In genomic region chr6:6861798-6862428, GRCm38 (mm10) we compare ENCODE assay signal across 14 mouse cellular contexts. TPM values are rescaled to one million over a fixed set of nuclear protein-coding genes. Genes with fewer than 3 reads are reported as not detected.
DNase-seq lines count a peak whose midpoint lies in the region; ATAC-seq and TF ChIP-seq lines count a peak whose summit lies in the region.
"Had no signal": no experiment of that assay in that cellular context is flagged by ENCODE, and none has a peak within 500 bp of the region (broad histone marks: within the 10 kb centered on the region; RNA-seq: fewer than 3 reads in every experiment).

No protein-coding gene starts in this region.

- no peak for TF ChIP-seq POLR2A in cortical plate, adult 2 months (IDR thresholded peaks at IDR 0.05; ENCODE audit: extremely low read depth, insufficient read depth, low read length)

- peaks cover 16% of the 10 kb centered on the region for H3K4me1 ChIP-seq in heart, postnatal 0 days (ENCODE audit: control insufficient read depth, insufficient read depth)
- no peaks in the 10 kb centered on the region for H3K4me1 ChIP-seq in cortical plate, adult 2 months (ENCODE audit: control insufficient read depth, insufficient read depth, low read length)
- peaks cover 10% of the 10 kb centered on the region; the same call in 1 of the 2 replicates for H3K4me1 ChIP-seq in embryonic facial prominence, embryonic 14.5 days (ENCODE audit: control insufficient read depth, insufficient read depth, low read length)
- H3K4me1 ChIP-seq in limb, embryonic 15.5 days = peaks cover 38% of the 10 kb centered on the region

- no peak for TF ChIP-seq EP300 in heart, postnatal 0 days (IDR thresholded peaks at IDR 0.05; ENCODE audit: low read depth)

- TF ChIP-seq CTCF in heart, postnatal 0 days (IDR thresholded peaks at IDR 0.05; ENCODE audit: low read depth) = no peak
- TF ChIP-seq CTCF in cortical plate, adult 2 months (IDR thresholded peaks at IDR 0.05; ENCODE audit: extremely low read depth, insufficient read depth, low read length) = no peak

- peak overlapping the region; percentile 79 for H3K4me2 ChIP-seq in heart, postnatal 0 days (ENCODE audit: low read depth, low read length)
- peak overlapping the region; percentile 72 for H3K4me2 ChIP-seq in embryonic facial prominence, embryonic 14.5 days (ENCODE audit: low read depth, low read length)
- peak overlapping the region; percentile 87; the same call in 1 of the 2 replicates for H3K4me2 ChIP-seq in limb, embryonic 15.5 days

- WGBS in heart, postnatal 0 days = 6% methylated on average over 11 of the region's 11 CpGs
- 3% methylated on average over 11 of the region's 11 CpGs for WGBS in embryonic facial prominence, embryonic 14.5 days
- 4% methylated on average over 11 of the region's 11 CpGs for WGBS in limb, embryonic 15.5 days

- ATAC-seq in heart, postnatal 0 days (ENCODE audit: insufficient read depth, low read depth) = no peak
- no peak for ATAC-seq in embryonic facial prominence, embryonic 14.5 days (ENCODE audit: low read depth)
- ATAC-seq in limb, embryonic 15.5 days (ENCODE audit: insufficient number of reproducible peaks, low FRiP score, low TSS enrichment, low read depth) = no peak

- no peak overlapping the region for H3K27ac ChIP-seq in heart, postnatal 0 days (ENCODE audit: low read depth)
- no peak overlapping the region for H3K27ac ChIP-seq in cortical plate, adult 2 months (ENCODE audit: insufficient read depth, low read length)
- H3K27ac ChIP-seq in embryonic facial prominence, embryonic 14.5 days (replicated peaks; ENCODE audit: low read depth, low read length) = peak overlapping the region; percentile 61
- H3K27ac ChIP-seq in limb, embryonic 15.5 days = no peak overlapping the region

- DNase-seq in heart, postnatal 0 days (ENCODE audit: low spot score) = no peak
- no peak for DNase-seq in heart, adult 8-10 months (ENCODE audit: low spot score)
- peak; percentile 75 for DNase-seq in embryonic facial prominence, embryonic 14.5 days (ENCODE audit: low spot score)
- no peak for DNase-seq in urinary bladder, postnatal 25 days (ENCODE audit: low spot score)
- no peak for DNase-seq in lung, postnatal 10 days
- DNase-seq: cerebellum, adult 11 months; gastrocnemius, postnatal 10 days; lung, adult 18-20 months had no signal

- H3K27me3 ChIP-seq in heart, postnatal 0 days (ENCODE audit: control insufficient read depth, insufficient read depth, low read length) = peaks cover 98% of the 10 kb centered on the region
- peaks cover 97% of the 10 kb centered on the region for H3K27me3 ChIP-seq in embryonic facial prominence, embryonic 14.5 days (replicated peaks; ENCODE audit: control insufficient read depth, insufficient read depth, low read length)
- peaks cover 91% of the 10 kb centered on the region for H3K27me3 ChIP-seq in limb, embryonic 15.5 days

- peak overlapping the region; percentile 49 for H3K4me3 ChIP-seq in heart, postnatal 0 days (ENCODE audit: low read depth, low read length)
- peak overlapping the region; percentile 45; the same call in 1 of the 2 replicates for H3K4me3 ChIP-seq in cortical plate, adult 2 months (ENCODE audit: insufficient read depth, low read length)
- peak overlapping the region; percentile 54 for H3K4me3 ChIP-seq in embryonic facial prominence, embryonic 14.5 days (ENCODE audit: low read depth, low read length)
- H3K4me3 ChIP-seq in limb, embryonic 15.5 days = peak overlapping the region; percentile 48; the same call in 1 of the 2 replicates
- H3K4me3 ChIP-seq: erythroblast, embryonic 14.5 days had no signal

- H3K9ac ChIP-seq in heart, postnatal 0 days (replicated peaks; ENCODE audit: low read depth, low read length) = no peak overlapping the region
- H3K9ac ChIP-seq in embryonic facial prominence, embryonic 14.5 days (ENCODE audit: low read depth, low read length) = peak overlapping the region; percentile 82; the same call in 1 of the 2 replicates
- H3K9ac ChIP-seq in limb, embryonic 15.5 days = no peak overlapping the region

- no peaks in the 10 kb centered on the region for H3K9me3 ChIP-seq in heart, postnatal 0 days (replicated peaks; ENCODE audit: control insufficient read depth, low read length)
- no peaks in the 10 kb centered on the region for H3K9me3 ChIP-seq in embryonic facial prominence, embryonic 14.5 days (ENCODE audit: control insufficient read depth, low read length)
- no peaks in the 10 kb centered on the region for H3K9me3 ChIP-seq in limb, embryonic 15.5 days

- no peaks in the 10 kb centered on the region for H3K36me3 ChIP-seq in heart, postnatal 0 days (replicated peaks; ENCODE audit: control insufficient read depth, insufficient read depth, low read length)
- H3K36me3 ChIP-seq in embryonic facial prominence, embryonic 14.5 days (ENCODE audit: control insufficient read depth, insufficient read depth, low read length) = no peaks in the 10 kb centered on the region
- H3K36me3 ChIP-seq in limb, embryonic 15.5 days = no peaks in the 10 kb centered on the region

RNA-seq across cellular contexts. Expression of gene Dlx6, which starts 1.2 kb away (rescaled TPM):
- not detected in 2 replicates for total RNA-seq in heart, postnatal 0 days (2014; rRNA removed; ENCODE audit: low replicate concordance)
- polyA plus RNA-seq in heart, postnatal 0 days (2015; fragmentation: Nextera tagmentation; extraction: Ambion mirVana) = not detected in 2 replicates
- total RNA-seq in heart, adult 8-10 months (2022) = not detected
- polyA plus RNA-seq in cortical plate, adult 2 months (2012; rRNA removed) = 7.2 and 7.7 TPM in 2 replicates
- polyA plus RNA-seq in embryonic facial prominence, embryonic 14.5 days (2014; fragmentation: Nextera tagmentation; extraction: Ambion mirVana) = 2.8 and 3.7 TPM in 2 replicates
- 1.5 and 1.7 TPM in 2 replicates for polyA plus RNA-seq in limb, embryonic 15.5 days (2015; fragmentation: Nextera tagmentation; extraction: Ambion mirVana)
- polyA plus RNA-seq: erythroblast, embryonic 14.5 days; intestine, embryonic 14.5 days; large intestine, adult 2 months; spleen, adult 2 months had no signal

RNA-seq across cellular contexts. Expression of gene Dlx5, which starts 20.0 kb away (rescaled TPM):
- 0.58 TPM in 1 of 2 replicates, not detected in the other for total RNA-seq in heart, postnatal 0 days (2014; rRNA removed; ENCODE audit: low replicate concordance)
- 0.68 and 0.97 TPM in 2 replicates for polyA plus RNA-seq in heart, postnatal 0 days (2015; fragmentation: Nextera tagmentation; extraction: Ambion mirVana)
- under 1 TPM; 0.22 to 0.84 (median 0.31) TPM for total RNA-seq in heart, adult 8-10 months (2022)
- polyA plus RNA-seq in cortical plate, adult 2 months (2012; rRNA removed) = 2.4 and 2.7 TPM in 2 replicates
- polyA plus RNA-seq in embryonic facial prominence, embryonic 14.5 days (2014; fragmentation: Nextera tagmentation; extraction: Ambion mirVana) = 38.0 and 40.2 TPM in 2 replicates
- 47.5 and 53.8 TPM in 2 replicates for polyA plus RNA-seq in limb, embryonic 15.5 days (2015; fragmentation: Nextera tagmentation; extraction: Ambion mirVana)
- polyA plus RNA-seq: erythroblast, embryonic 14.5 days; spleen, adult 2 months had no signal

Comparison
In these comparisons a context has a peak if more than half of its experiments do, and no peak if none do; other contexts are left out.
1. RNA of gene Dlx5, which starts 20.0 kb away (polyA plus RNA-seq): 47.5 to 53.8 TPM in limb, embryonic 15.5 days and 38.0 to 40.2 TPM in embryonic facial prominence, embryonic 14.5 days; 2.4 to 2.7 TPM in cortical plate, adult 2 months and 0.68 to 0.97 TPM in heart, postnatal 0 days; every median in the first group is over 10 times any median in the second.
2. Peak in every context shown above with its lines, with median percentiles within 50 percentile points of each other: H3K4me2 ChIP-seq and H3K4me3 ChIP-seq.